7 mouse cellular contexts compared by ENCODE assay signal in the genomic region with DNA sequence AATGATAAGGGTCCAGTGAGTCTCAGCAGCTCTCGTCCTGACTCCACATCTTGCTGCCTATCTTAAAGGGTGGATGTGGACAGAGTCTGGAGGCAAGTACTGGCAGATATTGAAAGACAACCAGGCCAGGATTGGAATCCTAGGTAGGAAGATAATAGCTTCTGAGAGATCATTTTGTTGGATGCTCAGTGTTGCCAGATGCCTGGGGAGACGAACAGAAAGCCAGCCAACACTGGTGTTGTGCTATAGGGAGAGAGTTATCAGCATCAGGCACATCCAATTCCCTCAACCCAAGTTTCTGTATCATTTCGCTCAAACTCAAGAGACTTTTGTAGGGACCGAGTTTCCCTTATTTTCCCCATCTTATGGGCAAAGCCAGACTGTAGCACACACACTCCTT.
DNase-seq lines count a peak whose midpoint lies in the region; ATAC-seq and TF ChIP-seq lines count a peak whose summit lies in the region.

No protein-coding gene starts in this region.

- H3K36me3 ChIP-seq in lung, embryonic 15.5 days = no peaks in the 10 kb centered on the region
- peaks cover under 1% of the 10 kb centered on the region for H3K36me3 ChIP-seq in forebrain, embryonic 10.5 days (replicated peaks)
- peaks cover 5% of the 10 kb centered on the region; the same call in 1 of the 2 replicates for H3K36me3 ChIP-seq in intestine, postnatal 0 days (ENCODE audit: control insufficient read depth, insufficient read depth)
- no peaks in the 10 kb centered on the region for H3K36me3 ChIP-seq in small intestine, adult 2 months (ENCODE audit: control insufficient read depth, insufficient read depth, low read length)

- H3K4me2 ChIP-seq in lung, embryonic 15.5 days = peak overlapping the region; percentile 41
- H3K4me2 ChIP-seq in intestine, postnatal 0 days (replicated peaks; ENCODE audit: low read depth) = peak overlapping the region; percentile 59

- WGBS in lung, embryonic 15.5 days = 65% methylated on average over 4 of the region's 4 CpGs
- 83% methylated on average over 4 of the region's 4 CpGs for WGBS in forebrain, embryonic 10.5 days
- 77% methylated on average over 4 of the region's 4 CpGs for WGBS in intestine, postnatal 0 days
- 87% methylated on average over 4 of the region's 4 CpGs for WGBS in small intestine, adult 2 months

- H3K4me1 ChIP-seq in lung, embryonic 15.5 days = peaks cover 75% of the 10 kb centered on the region
- H3K4me1 ChIP-seq in forebrain, embryonic 10.5 days = peaks cover 89% of the 10 kb centered on the region
- peaks cover 30% of the 10 kb centered on the region for H3K4me1 ChIP-seq in intestine, postnatal 0 days (replicated peaks; ENCODE audit: control insufficient read depth, insufficient read depth, low read length)
- peaks cover 20% of the 10 kb centered on the region for H3K4me1 ChIP-seq in small intestine, adult 2 months (ENCODE audit: control insufficient read depth, insufficient read depth, insufficient read length, low read length)

- H3K27me3 ChIP-seq in lung, embryonic 15.5 days = no peaks in the 10 kb centered on the region
- no peaks in the 10 kb centered on the region for H3K27me3 ChIP-seq in forebrain, embryonic 10.5 days (ENCODE audit: poor library complexity, severe bottlenecking)
- no peaks in the 10 kb centered on the region for H3K27me3 ChIP-seq in intestine, postnatal 0 days (replicated peaks; ENCODE audit: control insufficient read depth, insufficient read depth, low read length)
- no peaks in the 10 kb centered on the region for H3K27me3 ChIP-seq in small intestine, adult 2 months (ENCODE audit: control insufficient read depth, insufficient read depth, low read length)

- TF ChIP-seq CTCF in intestine, postnatal 0 days (IDR thresholded peaks at IDR 0.05; ENCODE audit: low read depth) = no peak
- no peak for TF ChIP-seq CTCF in small intestine, adult 2 months (IDR thresholded peaks at IDR 0.05; ENCODE audit: extremely low read depth, insufficient read length, insufficient replicate concordance, low read depth, low read length)

- H3K9ac ChIP-seq in lung, embryonic 15.5 days = peak overlapping the region; percentile 22; the same call in 1 of the 2 replicates
- H3K9ac ChIP-seq in intestine, postnatal 0 days (ENCODE audit: low read depth, low read length) = no peak overlapping the region

- peak overlapping the region; percentile 38 for H3K4me3 ChIP-seq in lung, embryonic 15.5 days
- H3K4me3 ChIP-seq in forebrain, embryonic 10.5 days = peak overlapping the region; percentile 38
- peak overlapping the region; percentile 35 for H3K4me3 ChIP-seq in intestine, postnatal 0 days (ENCODE audit: low read depth, low read length)
- H3K4me3 ChIP-seq in small intestine, adult 2 months (ENCODE audit: low read depth, low read length) = no peak overlapping the region

- H3K9me3 ChIP-seq in lung, embryonic 15.5 days = no peaks in the 10 kb centered on the region
- H3K9me3 ChIP-seq in forebrain, embryonic 10.5 days = no peaks in the 10 kb centered on the region
- no peaks in the 10 kb centered on the region for H3K9me3 ChIP-seq in intestine, postnatal 0 days (ENCODE audit: control insufficient read depth)

- no peak overlapping the region for H3K27ac ChIP-seq in lung, embryonic 15.5 days
- peak overlapping the region; percentile 83 for H3K27ac ChIP-seq in forebrain, embryonic 10.5 days
- H3K27ac ChIP-seq in intestine, postnatal 0 days (ENCODE audit: low read depth, low read length) = no peak overlapping the region
- H3K27ac ChIP-seq in small intestine, adult 2 months (ENCODE audit: insufficient read depth, low read depth, low read length) = peak overlapping the region; percentile 0; the same call in 1 of the 2 replicates

- ATAC-seq in lung, embryonic 15.5 days (ENCODE audit: borderline replicate concordance, extremely low read depth, low FRiP score, low TSS enrichment) = no peak
- ATAC-seq in intestine, postnatal 0 days = no peak
- no peak for ATAC-seq in megakaryocyte-erythroid progenitor cell, adult 5-6 weeks (replicated peaks; ENCODE audit: low FRiP score, low TSS enrichment, poor library complexity, severe bottlenecking)

- no peak for TF ChIP-seq POLR2A in small intestine, adult 2 months (IDR thresholded peaks at IDR 0.05; ENCODE audit: low read depth, low read length)

- no peak for DNase-seq in lung, postnatal 10 days
- DNase-seq in forebrain, embryonic 10.5 days (ENCODE audit: extremely low spot score, low spot score) = no peak
- DNase-seq in embryo, embryonic 10 days (ENCODE audit: low spot score) = no peak

Comparison
In these comparisons a context has a peak if more than half of its experiments do, and no peak if none do; other contexts are left out.
1. H3K27ac ChIP-seq: peak in forebrain, embryonic 10.5 days (single experiment) and small intestine, adult 2 months (single experiment); none in lung, embryonic 15.5 days (single experiment) and intestine, postnatal 0 days (single experiment).